Mouse (Mus musculus): ENCODE data around the gene Syt13. TPM values are rescaled to one million over a fixed set of nuclear protein-coding genes. Genes with fewer than 3 reads are reported as not detected.
A peak's percentile ranks its signal among the peaks of the same experiment; 100 is the strongest.

Syt13 gene
- polyA plus RNA-seq (2014; fragmentation: Nextera tagmentation; extraction: Ambion mirVana): 6.1 and 6.2 TPM in 2 replicates

DNA sequence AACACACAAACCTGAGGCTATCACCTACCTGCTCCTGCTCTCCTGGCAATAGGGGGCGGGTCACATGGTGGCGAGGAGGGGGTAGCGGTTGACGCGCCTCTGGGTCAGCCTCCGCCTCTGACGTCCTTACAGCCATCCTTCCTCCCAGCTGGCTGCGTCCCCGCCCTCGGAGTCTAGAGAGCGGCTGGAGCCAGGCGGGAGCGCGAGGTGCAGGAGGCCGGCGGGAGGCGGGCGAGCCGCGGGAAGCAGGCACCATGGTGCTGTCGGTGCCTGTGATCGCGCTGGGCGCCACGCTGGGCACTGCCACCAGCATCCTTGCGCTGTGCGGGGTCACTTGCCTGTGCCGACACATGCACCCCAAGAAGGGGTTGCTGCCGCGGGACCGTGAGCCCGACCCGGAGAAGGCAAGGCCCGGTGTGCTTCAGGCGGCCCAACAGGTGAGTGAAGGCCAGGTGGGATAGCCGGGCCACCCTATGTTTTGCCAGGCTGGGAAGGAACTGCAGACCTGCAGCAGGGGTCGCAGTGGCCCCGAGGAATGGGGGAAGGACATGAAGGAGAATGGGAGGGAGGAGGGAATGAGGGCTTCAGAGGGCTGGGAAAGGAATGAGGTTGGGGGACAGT lies at the start of gene Syt13:
Gene Syt13 (plus strand): TSS at position 166 of the 621 bp plus-strand sequence.
- no peak within 1 kb of the TSS for H3K27ac ChIP-seq (ENCODE audit: low read depth, low read length)
- H3K9me3 ChIP-seq (ENCODE audit: control insufficient read depth, low read length): no peaks in the 10 kb centered on the region
- peak within 1 kb of the TSS; percentile 86 for H3K4me2 ChIP-seq (ENCODE audit: low read depth, low read length, severe bottlenecking)
- peaks cover 5% of the 10 kb centered on the region for H3K27me3 ChIP-seq (ENCODE audit: control insufficient read depth, insufficient read depth, low read length)
- H3K36me3 ChIP-seq (ENCODE audit: control insufficient read depth, insufficient read depth, low read length): no peaks in the 10 kb centered on the region
- peak within 1 kb of the TSS; percentile 54 for H3K9ac ChIP-seq (ENCODE audit: low read length)
- peaks cover 23% of the 10 kb centered on the region for H3K4me1 ChIP-seq (replicated peaks; ENCODE audit: control insufficient read depth, insufficient read depth, low read length)
- DNase-seq (ENCODE audit: low spot score): peak; percentile 71
- under 1% methylated on average over 38 of the region's 38 CpGs for WGBS
- H3K4me3 ChIP-seq (ENCODE audit: low read depth, low read length): peak within 1 kb of the TSS; percentile 38
- peak; percentile 68 for ATAC-seq (replicated peaks; ENCODE audit: low FRiP score)

DNA sequence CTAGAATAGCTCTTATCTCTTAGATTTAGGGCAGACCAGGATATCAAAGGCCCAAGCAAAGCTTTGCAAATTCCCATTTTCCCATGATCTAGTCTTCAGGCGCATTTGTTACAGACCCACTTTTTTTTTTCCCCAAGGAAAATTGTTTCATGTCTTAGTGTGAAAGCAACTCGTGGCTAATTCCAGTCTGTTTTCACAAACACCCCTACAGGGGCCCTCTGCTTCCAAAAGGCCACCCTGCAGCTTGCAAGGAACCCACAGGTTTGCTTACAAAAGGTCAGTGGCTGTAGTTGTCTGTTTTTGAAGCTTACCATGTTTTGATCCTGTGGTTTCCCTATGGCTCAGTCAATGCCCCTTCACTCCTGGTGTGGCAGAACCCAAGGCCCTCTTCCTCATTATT lies 48.3 kb upstream of the Syt13 start:
- 19% methylated on average over 2 of the region's 2 CpGs for WGBS
- ATAC-seq (replicated peaks; ENCODE audit: low FRiP score) (no peak), DNase-seq (ENCODE audit: low spot score) (no peak)
- H3K4me3 ChIP-seq (ENCODE audit: low read depth, low read length): no peak overlapping the region
- H3K9me3 ChIP-seq (ENCODE audit: control insufficient read depth, low read length): no peaks in the 10 kb centered on the region; the same call in 1 of the 2 replicates
- H3K27ac ChIP-seq (ENCODE audit: low read depth, low read length): no peak overlapping the region
- no peak overlapping the region for H3K9ac ChIP-seq (ENCODE audit: low read length)
- no peaks in the 10 kb centered on the region for H3K27me3 ChIP-seq (ENCODE audit: control insufficient read depth, insufficient read depth, low read length)
- H3K4me1 ChIP-seq (replicated peaks; ENCODE audit: control insufficient read depth, insufficient read depth, low read length): peaks cover 4% of the 10 kb centered on the region; the same call in 1 of the 2 replicates
- H3K36me3 ChIP-seq (ENCODE audit: control insufficient read depth, insufficient read depth, low read length): no peaks in the 10 kb centered on the region
- no peak overlapping the region for H3K4me2 ChIP-seq (ENCODE audit: low read depth, low read length, severe bottlenecking)

DNA sequence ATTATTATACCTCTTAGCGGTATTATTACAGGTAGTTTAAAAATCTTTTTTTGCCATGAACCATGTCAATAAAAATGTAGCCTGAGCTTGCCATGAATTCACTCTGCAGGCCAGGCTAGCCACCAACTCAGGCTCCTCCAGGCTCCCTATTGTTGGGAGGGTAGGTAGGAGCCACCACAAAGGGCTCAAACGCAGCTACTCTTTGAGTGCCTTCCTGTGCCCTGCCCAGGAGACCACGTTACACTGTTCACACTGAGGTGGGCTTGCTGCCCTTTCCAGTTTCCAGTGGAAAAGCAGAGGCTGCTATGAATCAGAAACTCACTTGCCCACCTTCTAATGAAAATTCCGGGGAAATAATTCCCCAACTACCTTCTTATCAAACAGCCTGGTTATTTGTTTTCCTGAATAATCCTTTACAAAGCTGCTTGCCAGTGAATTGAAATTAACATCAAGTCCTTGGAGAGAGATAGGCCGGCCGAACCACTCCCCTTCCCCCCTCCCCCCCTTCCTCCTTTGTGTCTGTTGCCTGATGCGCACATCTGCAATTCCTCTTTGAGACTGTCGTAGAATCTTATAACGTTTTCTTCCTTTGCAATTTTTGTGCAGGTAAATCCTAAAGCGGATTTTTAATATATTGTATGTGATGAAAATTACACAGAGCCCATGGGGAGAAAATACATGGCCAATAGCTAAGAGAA lies 44.6 kb upstream of the Syt13 start:
- Histone ChIP-seq H3K27ac (ENCODE audit: low read depth, low read length) (0 out of 2 replicates have a peak overlapping the region, but pooled peaks have one; percentile 31), H3K36me3 (ENCODE audit: control insufficient read depth, insufficient read depth, low read length) (no peaks in the 10 kb centered on the region), H3K4me1 (replicated peaks; ENCODE audit: control insufficient read depth, insufficient read depth, low read length) (peaks cover 4% of the 10 kb centered on the region; the same call in 1 of the 2 replicates), H3K4me3 (ENCODE audit: low read depth, low read length) (no peak overlapping the region), H3K4me2 (ENCODE audit: low read depth, low read length, severe bottlenecking) (no peak overlapping the region), H3K9me3 (ENCODE audit: control insufficient read depth, low read length) (no peaks in the 10 kb centered on the region), H3K9ac (ENCODE audit: low read length) (no peak overlapping the region), H3K27me3 (ENCODE audit: control insufficient read depth, insufficient read depth, low read length) (no peaks in the 10 kb centered on the region)
- DNase-seq (ENCODE audit: low spot score): no peak
- WGBS: 9% methylated on average over 10 of the region's 10 CpGs
- ATAC-seq (replicated peaks; ENCODE audit: low FRiP score): no peak

GRCm38 (mm10) chr2:92871093-92871686 lies 43.7 kb upstream of the Syt13 start:
- H3K27ac ChIP-seq (ENCODE audit: low read depth, low read length): no peak overlapping the region
- peak; percentile 63 for ATAC-seq (replicated peaks; ENCODE audit: low FRiP score)

DNA sequence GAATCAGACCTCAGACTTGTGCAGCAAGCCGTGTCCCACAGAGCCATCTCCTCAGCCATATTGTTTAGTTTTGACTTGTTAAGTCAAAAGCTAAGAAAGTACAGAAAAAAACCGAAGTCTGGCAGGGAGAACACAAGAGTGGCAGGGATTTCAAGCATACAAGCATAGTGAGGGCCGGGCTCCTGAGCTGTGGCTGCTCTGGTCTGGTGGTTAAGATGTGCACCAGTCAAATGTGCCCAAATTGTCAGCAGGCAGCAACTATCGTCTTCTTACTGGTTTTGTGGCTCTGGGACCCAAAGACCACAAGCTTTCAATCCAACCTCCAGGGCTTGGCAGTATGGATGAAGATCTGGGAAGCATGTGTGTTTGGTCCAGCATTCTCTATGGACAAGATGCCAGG lies 42.2 kb upstream of the Syt13 start:
- Histone ChIP-seq H3K27me3 (ENCODE audit: control insufficient read depth, insufficient read depth, low read length) (no peaks in the 10 kb centered on the region), H3K27ac (ENCODE audit: low read depth, low read length) (no peak overlapping the region), H3K4me2 (ENCODE audit: low read depth, low read length, severe bottlenecking) (no peak overlapping the region), H3K36me3 (ENCODE audit: control insufficient read depth, insufficient read depth, low read length) (no peaks in the 10 kb centered on the region), H3K4me3 (ENCODE audit: low read depth, low read length) (no peak overlapping the region), H3K9me3 (ENCODE audit: control insufficient read depth, low read length) (no peaks in the 10 kb centered on the region), H3K9ac (ENCODE audit: low read length) (no peak overlapping the region), H3K4me1 (replicated peaks; ENCODE audit: control insufficient read depth, insufficient read depth, low read length) (peaks cover 4% of the 10 kb centered on the region; the same call in 1 of the 2 replicates)
- no peak for DNase-seq (ENCODE audit: low spot score)
- ATAC-seq (replicated peaks; ENCODE audit: low FRiP score): no peak
- 86% methylated on average over 4 of the region's 4 CpGs for WGBS

More at GRCm38 (mm10) chr2:92871093-92871686, 43.7 kb upstream of the Syt13 start:
- Histone ChIP-seq H3K36me3 (ENCODE audit: control insufficient read depth, insufficient read depth, low read length) (no peaks in the 10 kb centered on the region), H3K4me2 (ENCODE audit: low read depth, low read length, severe bottlenecking) (no peak overlapping the region), H3K4me1 (replicated peaks; ENCODE audit: control insufficient read depth, insufficient read depth, low read length) (peaks cover 4% of the 10 kb centered on the region; the same call in 1 of the 2 replicates), H3K4me3 (ENCODE audit: low read depth, low read length) (no peak overlapping the region), H3K9ac (ENCODE audit: low read length) (no peak overlapping the region), H3K9me3 (ENCODE audit: control insufficient read depth, low read length) (no peaks in the 10 kb centered on the region), H3K27me3 (ENCODE audit: control insufficient read depth, insufficient read depth, low read length) (no peaks in the 10 kb centered on the region)
- DNase-seq (ENCODE audit: low spot score): no peak
- WGBS: 16% methylated on average over 7 of the region's 7 CpGs

DNA sequence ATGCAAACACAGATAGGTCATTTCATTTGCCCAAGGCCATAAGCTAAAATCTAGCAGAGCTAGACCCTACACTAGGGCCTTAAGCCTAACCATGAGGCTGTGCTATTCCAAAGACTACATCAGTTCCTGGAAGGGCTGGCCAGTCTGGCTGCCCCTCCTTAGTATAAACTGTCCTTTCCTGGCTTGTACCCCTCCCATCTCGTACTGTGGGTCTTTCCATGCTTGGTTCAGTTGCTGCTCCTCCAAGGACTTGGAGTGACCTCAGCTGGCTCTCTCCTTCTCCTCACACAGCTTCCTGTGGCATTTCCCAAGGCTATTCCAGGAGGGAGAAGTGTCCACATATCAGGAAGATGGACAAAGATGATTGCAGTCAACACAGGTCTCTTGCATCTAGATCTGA lies 40.3 kb upstream of the Syt13 start:
- H3K9ac ChIP-seq (ENCODE audit: low read length): no peak overlapping the region
- no peaks in the 10 kb centered on the region for H3K36me3 ChIP-seq (ENCODE audit: control insufficient read depth, insufficient read depth, low read length)
- H3K4me2 ChIP-seq (ENCODE audit: low read depth, low read length, severe bottlenecking): no peak overlapping the region
- H3K4me3 ChIP-seq (ENCODE audit: low read depth, low read length): no peak overlapping the region
- no peaks in the 10 kb centered on the region for H3K27me3 ChIP-seq (ENCODE audit: control insufficient read depth, insufficient read depth, low read length)
- no peaks in the 10 kb centered on the region for H3K9me3 ChIP-seq (ENCODE audit: control insufficient read depth, low read length)
- ATAC-seq (replicated peaks; ENCODE audit: low FRiP score) (no peak), DNase-seq (ENCODE audit: low spot score) (no peak)
- H3K27ac ChIP-seq (ENCODE audit: low read depth, low read length): no peak overlapping the region
- WGBS: 80% methylated on average over 1 of the region's 1 CpGs
- H3K4me1 ChIP-seq (replicated peaks; ENCODE audit: control insufficient read depth, insufficient read depth, low read length): peaks cover 4% of the 10 kb centered on the region; the same call in 1 of the 2 replicates

DNA sequence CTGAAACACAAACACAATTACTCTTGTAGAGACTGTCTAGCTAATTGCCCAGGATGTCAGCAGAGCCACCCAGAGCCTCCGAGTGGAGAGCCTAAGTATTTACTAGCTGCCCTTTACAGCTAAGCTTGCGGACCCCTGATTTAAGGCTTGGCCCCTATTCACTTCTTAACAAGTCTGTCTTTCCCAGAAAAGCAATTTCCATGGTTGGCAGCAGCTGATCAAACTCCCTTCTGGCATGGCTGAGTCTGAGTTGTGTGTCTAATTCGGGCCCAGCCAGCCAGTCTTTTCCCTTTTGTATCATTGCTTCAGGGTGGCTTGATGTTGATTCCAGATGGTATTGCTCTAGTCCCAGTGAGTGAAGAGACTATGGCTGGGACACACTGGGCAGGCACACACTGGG lies 37.4 kb upstream of the Syt13 start:
- no peaks in the 10 kb centered on the region for H3K4me1 ChIP-seq (replicated peaks; ENCODE audit: control insufficient read depth, insufficient read depth, low read length)
- ATAC-seq (replicated peaks; ENCODE audit: low FRiP score) (no peak), DNase-seq (ENCODE audit: low spot score) (no peak)
- no peak overlapping the region for H3K9ac ChIP-seq (ENCODE audit: low read length)
- H3K9me3 ChIP-seq (ENCODE audit: control insufficient read depth, low read length): no peaks in the 10 kb centered on the region
- H3K27me3 ChIP-seq (ENCODE audit: control insufficient read depth, insufficient read depth, low read length): no peaks in the 10 kb centered on the region
- no peak overlapping the region for H3K4me3 ChIP-seq (ENCODE audit: low read depth, low read length)
- H3K36me3 ChIP-seq (ENCODE audit: control insufficient read depth, insufficient read depth, low read length): no peaks in the 10 kb centered on the region
- H3K27ac ChIP-seq (ENCODE audit: low read depth, low read length): no peak overlapping the region
- 65% methylated on average over 3 of the region's 3 CpGs for WGBS
- no peak overlapping the region for H3K4me2 ChIP-seq (ENCODE audit: low read depth, low read length, severe bottlenecking)

DNA sequence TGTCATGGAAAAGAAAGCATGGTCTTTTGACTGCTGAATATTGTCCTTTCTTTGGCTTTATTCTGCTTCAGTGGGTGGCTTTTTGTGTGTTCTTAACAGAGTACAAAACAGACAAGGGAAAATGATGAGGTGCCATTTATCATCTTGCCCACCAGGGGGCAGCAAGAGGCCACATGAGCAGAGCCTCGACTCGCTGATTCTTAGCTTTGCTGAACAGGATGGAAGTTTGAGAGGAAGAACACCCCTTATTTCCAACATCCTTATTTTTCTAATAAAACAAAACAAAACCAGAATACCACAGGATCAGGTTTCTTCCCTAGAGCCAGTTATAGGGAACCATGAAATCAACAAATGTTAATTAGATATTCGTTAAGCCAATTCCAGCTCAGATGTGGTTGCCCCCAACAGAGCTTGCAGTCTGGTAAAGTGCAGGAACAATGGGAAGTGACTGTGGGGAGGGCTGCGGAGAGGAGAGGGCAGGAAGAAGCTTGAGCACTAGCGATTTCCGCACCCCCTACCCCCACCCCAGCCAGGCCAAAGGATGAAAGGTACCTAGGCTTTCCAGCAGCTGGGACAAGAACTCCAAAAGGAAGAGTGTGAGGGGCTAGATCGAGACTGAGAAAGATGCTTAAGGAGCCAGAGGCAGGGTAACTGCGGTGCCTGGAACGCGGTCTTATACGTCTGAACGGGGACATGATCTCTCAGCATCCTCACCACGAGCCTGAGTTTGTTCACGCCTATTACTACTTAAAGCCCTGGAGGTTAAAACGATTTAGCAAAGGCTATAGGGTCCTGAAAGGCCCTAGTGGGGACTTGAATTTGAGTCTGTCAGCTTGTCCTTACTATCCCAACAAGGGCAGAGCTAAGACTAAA lies 31.6 kb upstream of the Syt13 start:
- Histone ChIP-seq H3K4me2 (ENCODE audit: low read depth, low read length, severe bottlenecking) (peak overlapping the region; percentile 26; the same call in 1 of the 2 replicates), H3K9ac (ENCODE audit: low read length) (peak overlapping the region; percentile 12; the same call in 1 of the 2 replicates), H3K4me3 (ENCODE audit: low read depth, low read length) (no peak overlapping the region), H3K27me3 (ENCODE audit: control insufficient read depth, insufficient read depth, low read length) (no peaks in the 10 kb centered on the region), H3K27ac (ENCODE audit: low read depth, low read length) (no peak overlapping the region), H3K36me3 (ENCODE audit: control insufficient read depth, insufficient read depth, low read length) (no peaks in the 10 kb centered on the region), H3K4me1 (replicated peaks; ENCODE audit: control insufficient read depth, insufficient read depth, low read length) (no peaks in the 10 kb centered on the region), H3K9me3 (ENCODE audit: control insufficient read depth, low read length) (no peaks in the 10 kb centered on the region)
- ATAC-seq (replicated peaks; ENCODE audit: low FRiP score): peak; percentile 67
- 2% methylated on average over 15 of the region's 15 CpGs for WGBS
- peak; percentile 83 for DNase-seq (ENCODE audit: low spot score)

All from forebrain, embryonic 11.5 days (tissue).